1 mouse cellular context compared by ENCODE assay signal in the genomic region with DNA sequence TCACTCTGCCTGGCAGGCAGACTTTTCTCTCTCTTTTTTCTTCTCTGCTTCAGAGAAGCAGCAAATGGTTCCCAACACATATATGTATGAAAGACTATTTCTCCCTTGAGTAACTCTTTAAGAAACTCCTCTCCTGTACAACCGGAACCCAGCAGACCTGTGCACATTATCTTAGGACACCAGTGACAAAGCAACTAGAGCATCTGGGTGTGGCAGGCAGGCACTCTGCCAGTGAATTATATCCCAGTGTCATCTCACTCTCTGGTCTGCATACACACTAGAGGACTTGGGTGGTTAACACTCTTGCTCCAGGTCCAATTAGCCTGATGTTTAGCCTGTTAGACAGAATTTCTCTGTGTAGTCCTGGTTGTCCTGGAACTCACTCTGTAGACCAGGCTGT.
A peak's percentile ranks its signal among the peaks of the same experiment; 100 is the strongest.
TF ChIP-seq lines count a peak whose summit lies in the region.

No protein-coding gene starts in this region.

TF ChIP-seq in MEL, 35 proteins besides CTCF, POLR2A, EP300 and RAD21 (continued from another document):
- no peak for TF ChIP-seq POLR2AphosphoS2 (IDR thresholded peaks at IDR 0.05; ENCODE audit: low read length)
- TF ChIP-seq UBTF (IDR thresholded peaks at IDR 0.05; ENCODE audit: borderline replicate concordance, insufficient read depth, low read depth, low read length), result no peak
- TF ChIP-seq HCFC1 (IDR thresholded peaks at IDR 0.05; ENCODE audit: low read depth, low read length), result 0 out of 2 replicates have a peak, but pooled peaks have one; percentile 39
- TF ChIP-seq TCF12 (IDR thresholded peaks at IDR 0.05; ENCODE audit: low read depth, low read length), result peak; percentile 72
- TF ChIP-seq MYC (IDR thresholded peaks at IDR 0.05; ENCODE audit: low read depth, low read length), result 0 out of 2 replicates have a peak, but pooled peaks have one; percentile 62
- no peak for TF ChIP-seq ZC3H11A (IDR thresholded peaks at IDR 0.05; ENCODE audit: low read depth, low read length)
- no peak for TF ChIP-seq MXI1 (IDR thresholded peaks at IDR 0.05; ENCODE audit: low read depth, low read length)
- peak; percentile 61; the same call in 1 of the 2 replicates for TF ChIP-seq ETS1 (IDR thresholded peaks at IDR 0.05; ENCODE audit: low read depth, low read length)
- TF ChIP-seq TAL1 (IDR thresholded peaks at IDR 0.05; ENCODE audit: low read length), result peak; percentile 81
- no peak for TF ChIP-seq ZNF384 (IDR thresholded peaks at IDR 0.05; ENCODE audit: low read depth, low read length)
- no peak for TF ChIP-seq POLR2AphosphoS5 (IDR thresholded peaks at IDR 0.05; ENCODE audit: borderline replicate concordance, low read depth, low read length)
- TF ChIP-seq MYB (IDR thresholded peaks at IDR 0.05; ENCODE audit: low read depth, low read length), result no peak
- no peak for TF ChIP-seq SIN3A (IDR thresholded peaks at IDR 0.05; ENCODE audit: low read length)
- TF ChIP-seq ELF1 (IDR thresholded peaks at IDR 0.05; ENCODE audit: low read depth, low read length), result 0 out of 2 replicates have a peak, but pooled peaks have one; percentile 13
